Mouse (Mus musculus): Measurements from ENCODE around the gene Stk11.
A peak's percentile ranks its signal among the peaks of the same experiment; 100 is the strongest.

GRCm38 (mm10) chr10:80164998-80165344, 49.4 kb downstream of the Stk11 start:
- TF ChIP-seq EP300 (IDR thresholded peaks at IDR 0.05; ENCODE audit: low read depth) (0 out of 2 replicates have a peak, but pooled peaks have one; percentile 28), CTCF (IDR thresholded peaks at IDR 0.05; ENCODE audit: low read depth) (peak; percentile 100)
